Mouse (Mus musculus): ENCODE measurements around the gene Nrxn3. TPM values are rescaled to one million over a fixed set of nuclear protein-coding genes. Genes with fewer than 3 reads are reported as not detected.

The Nrxn3 gene
- polyA plus RNA-seq, 1 experiment from 2014 or later, result 79.7 TPM

DNA sequence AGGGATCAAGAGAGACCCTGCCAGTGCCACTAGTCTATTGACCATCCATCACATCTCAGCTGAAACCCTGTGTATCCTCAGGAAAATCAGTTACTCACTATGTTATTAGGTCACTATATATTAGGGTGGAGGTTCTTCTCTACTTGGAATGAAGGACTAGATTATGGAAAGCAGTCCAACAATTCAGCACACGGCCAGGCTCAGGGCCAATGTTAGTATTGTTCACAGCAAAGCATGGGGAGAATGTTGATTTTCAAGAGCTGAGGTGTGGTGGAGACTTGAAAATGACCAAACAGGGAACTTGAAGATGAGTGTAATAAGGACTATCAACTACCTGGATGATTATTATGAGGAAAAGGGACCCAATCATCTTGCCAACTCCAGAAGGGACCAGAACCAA, 1209.7 kb downstream of the Nrxn3 start:
- Histone ChIP-seq H3K4me1 (no peaks in the 10 kb centered on the region), H3K4me3 (no peak overlapping the region), H3K9me3 (replicated peaks) (no peaks in the 10 kb centered on the region), H3K27me3 (no peaks in the 10 kb centered on the region), H3K4me2 (no peak overlapping the region), H3K27ac (no peak overlapping the region), H3K36me3 (ENCODE audit: poor library complexity, severe bottlenecking) (no peaks in the 10 kb centered on the region), H3K9ac (no peak overlapping the region)
- WGBS, result 86% methylated on average over 1 of the region's 1 CpGs
- ATAC-seq, result no peak

DNA sequence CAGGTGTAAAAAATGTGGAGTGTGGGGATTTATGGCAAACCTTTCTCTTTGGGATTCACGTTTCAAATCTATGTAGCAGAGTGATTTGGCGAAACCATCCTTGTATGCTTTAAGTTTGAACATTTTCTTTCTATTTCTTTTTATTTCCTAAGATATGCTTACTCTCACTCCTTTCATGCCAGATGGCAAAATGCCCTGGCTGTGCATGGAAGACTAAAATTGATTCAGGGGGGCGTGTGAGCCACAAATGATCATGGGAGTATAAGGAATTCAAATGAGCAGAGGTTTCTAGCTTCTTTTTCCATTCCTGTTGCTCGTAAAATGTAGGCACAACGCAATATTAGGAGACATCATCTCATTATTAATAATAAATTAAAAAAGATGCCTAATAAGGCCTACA, 1211.0 kb downstream of the Nrxn3 start:
- no peak overlapping the region for H3K9ac ChIP-seq
- no peak overlapping the region for H3K4me2 ChIP-seq
- no peaks in the 10 kb centered on the region for H3K27me3 ChIP-seq
- no peak overlapping the region for H3K27ac ChIP-seq
- ATAC-seq, result no peak
- no peaks in the 10 kb centered on the region for H3K9me3 ChIP-seq (replicated peaks)
- H3K36me3 ChIP-seq (ENCODE audit: poor library complexity, severe bottlenecking), result no peaks in the 10 kb centered on the region
- no peak overlapping the region for H3K4me3 ChIP-seq
- no peaks in the 10 kb centered on the region for H3K4me1 ChIP-seq
- 85% methylated on average over 5 of the region's 5 CpGs for WGBS

DNA sequence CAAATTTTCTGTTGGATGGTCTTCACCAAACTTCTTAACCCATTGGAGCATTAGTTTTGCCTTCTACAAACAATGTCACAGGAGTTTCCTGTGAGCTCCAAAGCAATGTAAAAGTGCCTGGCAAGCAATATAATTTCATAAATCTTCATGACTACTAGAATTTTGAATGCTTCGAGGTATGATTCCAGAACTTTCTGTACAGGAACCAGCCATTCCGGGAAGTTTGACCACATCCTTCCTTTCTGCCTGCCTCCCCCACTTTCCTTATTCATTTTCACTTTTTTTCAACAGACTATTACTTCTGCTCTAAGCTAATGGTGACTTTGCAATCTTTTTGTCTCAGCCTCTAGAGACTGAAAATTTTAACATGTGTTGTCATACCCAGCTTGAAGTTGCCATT, 1218.1 kb downstream of the Nrxn3 start:
- no peaks in the 10 kb centered on the region for H3K36me3 ChIP-seq (ENCODE audit: poor library complexity, severe bottlenecking)

DNA sequence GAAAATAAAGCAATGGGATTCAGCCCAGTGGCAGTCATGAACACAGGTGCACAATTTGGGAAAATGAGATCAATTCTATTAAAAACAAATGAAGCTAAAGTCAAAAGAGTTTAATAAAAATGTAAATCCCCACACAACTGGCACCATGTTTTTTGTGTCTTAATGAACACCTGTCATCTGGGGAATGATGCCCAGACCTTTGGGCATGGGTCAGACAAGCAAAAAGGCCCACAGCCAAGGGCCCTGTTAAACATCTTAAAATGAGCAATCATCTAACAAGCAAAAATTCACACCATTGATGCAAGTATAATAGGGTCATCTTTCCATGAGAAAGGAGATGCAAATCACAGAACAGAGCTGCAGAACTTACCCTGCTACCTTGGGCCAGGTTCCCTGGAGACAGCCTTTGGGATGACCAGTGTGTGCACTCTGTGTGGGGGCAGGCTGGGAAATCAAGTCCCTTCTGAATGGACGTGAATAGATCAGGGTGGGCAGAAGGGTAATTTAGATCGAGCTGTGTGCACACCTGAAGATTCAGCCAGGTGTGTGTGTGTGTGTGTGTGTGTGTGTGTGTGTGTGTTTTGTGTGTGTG, 1223.3 kb downstream of the Nrxn3 start:
- Histone ChIP-seq H3K4me1 (no peaks in the 10 kb centered on the region), H3K27me3 (no peaks in the 10 kb centered on the region), H3K36me3 (ENCODE audit: poor library complexity, severe bottlenecking) (no peaks in the 10 kb centered on the region), H3K9ac (no peak overlapping the region), H3K4me2 (no peak overlapping the region), H3K9me3 (replicated peaks) (no peaks in the 10 kb centered on the region), H3K27ac (no peak overlapping the region), H3K4me3 (no peak overlapping the region)
- ATAC-seq, result no peak
- 67% methylated on average over 2 of the region's 2 CpGs for WGBS

More for the DNA sequence above, 1218.1 kb downstream of the Nrxn3 start:
- H3K4me1 ChIP-seq, result no peaks in the 10 kb centered on the region
- no peak overlapping the region for H3K4me3 ChIP-seq
- no peak overlapping the region for H3K4me2 ChIP-seq
- H3K27ac ChIP-seq, result no peak overlapping the region
- ATAC-seq, result no peak
- H3K9ac ChIP-seq, result no peak overlapping the region
- no peaks in the 10 kb centered on the region for H3K27me3 ChIP-seq
- H3K9me3 ChIP-seq (replicated peaks), result no peaks in the 10 kb centered on the region
- 96% methylated on average over 2 of the region's 2 CpGs for WGBS

DNA sequence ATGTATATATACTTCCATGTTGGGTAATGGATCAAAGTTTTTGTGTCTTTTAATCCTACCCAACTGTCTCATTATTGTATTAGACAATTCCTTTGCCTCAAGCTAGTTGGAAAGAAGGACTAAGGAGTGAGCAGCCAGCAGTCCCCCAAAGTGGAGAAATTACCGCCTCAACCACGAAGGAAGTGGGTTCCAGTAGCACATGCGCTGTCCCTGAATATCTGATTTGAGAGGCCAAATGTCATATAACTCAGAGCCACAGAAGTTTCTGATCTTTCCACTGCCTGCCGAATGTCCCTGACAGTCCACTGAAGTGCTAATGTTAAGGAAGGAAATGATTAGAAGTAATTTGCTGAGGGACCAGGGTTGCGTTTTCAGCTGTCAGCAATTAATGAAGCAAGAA, 1223.8 kb downstream of the Nrxn3 start:
- H3K4me1 ChIP-seq, result no peaks in the 10 kb centered on the region

DNA sequence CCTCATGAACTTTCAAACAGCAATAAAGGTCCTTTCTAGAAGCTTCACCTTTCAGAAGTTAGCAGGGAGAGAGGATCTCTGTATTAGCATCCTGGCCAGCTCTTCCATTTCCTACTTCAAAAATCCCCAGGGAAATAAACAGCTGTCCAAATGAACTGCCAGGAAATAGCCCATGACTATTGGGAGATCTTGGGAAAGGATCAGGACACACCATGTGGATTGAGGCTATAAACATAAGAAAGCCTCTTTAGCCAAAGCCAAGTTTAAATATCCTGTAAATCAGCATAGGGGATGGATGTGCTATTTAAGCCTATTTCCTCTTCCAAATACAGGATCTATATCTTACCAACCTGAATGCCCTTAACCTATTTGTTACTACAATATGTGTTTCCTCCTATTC, 1230.6 kb downstream of the Nrxn3 start:
- Histone ChIP-seq H3K4me1 (0 out of 2 replicates have a peak, but pooled peaks cover 3% of the 10 kb centered on the region), H3K9me3 (replicated peaks) (no peaks in the 10 kb centered on the region), H3K9ac (no peak overlapping the region), H3K4me2 (no peak overlapping the region), H3K4me3 (no peak overlapping the region), H3K27ac (no peak overlapping the region), H3K36me3 (ENCODE audit: poor library complexity, severe bottlenecking) (no peaks in the 10 kb centered on the region), H3K27me3 (no peaks in the 10 kb centered on the region)
- ATAC-seq, result no peak

More for the DNA sequence above, 1223.8 kb downstream of the Nrxn3 start:
- Histone ChIP-seq H3K36me3 (ENCODE audit: poor library complexity, severe bottlenecking) (no peaks in the 10 kb centered on the region), H3K27ac (no peak overlapping the region), H3K4me2 (no peak overlapping the region), H3K4me3 (no peak overlapping the region), H3K27me3 (no peaks in the 10 kb centered on the region), H3K9ac (no peak overlapping the region), H3K9me3 (replicated peaks) (no peaks in the 10 kb centered on the region)
- no peak for ATAC-seq
- WGBS, result 68% methylated on average over 5 of the region's 5 CpGs

DNA sequence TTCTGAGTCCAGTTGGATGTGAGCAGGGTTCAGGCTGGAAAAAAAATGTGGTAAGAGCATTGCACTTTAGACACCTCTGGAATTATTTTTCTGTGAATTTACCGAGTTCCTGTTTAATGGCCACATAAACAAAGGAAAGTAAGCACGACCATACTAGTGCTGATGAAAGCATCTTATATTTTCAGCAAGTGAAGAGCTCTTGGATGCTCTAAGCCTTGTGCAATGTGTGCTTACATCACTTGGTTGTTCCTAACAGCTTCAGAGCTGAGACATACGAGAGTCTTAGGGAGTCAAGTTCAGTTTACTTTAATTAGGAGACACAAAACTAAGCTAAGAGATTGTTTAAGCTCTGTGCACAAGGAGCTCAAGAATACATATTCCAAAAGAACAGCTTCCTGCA, 1231.0 kb downstream of the Nrxn3 start:
- Histone ChIP-seq H3K9ac (no peak overlapping the region), H3K9me3 (replicated peaks) (no peaks in the 10 kb centered on the region), H3K4me3 (no peak overlapping the region), H3K4me2 (no peak overlapping the region), H3K36me3 (ENCODE audit: poor library complexity, severe bottlenecking) (no peaks in the 10 kb centered on the region), H3K4me1 (0 out of 2 replicates have a peak, but pooled peaks cover 3% of the 10 kb centered on the region), H3K27me3 (no peaks in the 10 kb centered on the region), H3K27ac (no peak overlapping the region)
- 78% methylated on average over 3 of the region's 3 CpGs for WGBS
- ATAC-seq, result no peak

DNA sequence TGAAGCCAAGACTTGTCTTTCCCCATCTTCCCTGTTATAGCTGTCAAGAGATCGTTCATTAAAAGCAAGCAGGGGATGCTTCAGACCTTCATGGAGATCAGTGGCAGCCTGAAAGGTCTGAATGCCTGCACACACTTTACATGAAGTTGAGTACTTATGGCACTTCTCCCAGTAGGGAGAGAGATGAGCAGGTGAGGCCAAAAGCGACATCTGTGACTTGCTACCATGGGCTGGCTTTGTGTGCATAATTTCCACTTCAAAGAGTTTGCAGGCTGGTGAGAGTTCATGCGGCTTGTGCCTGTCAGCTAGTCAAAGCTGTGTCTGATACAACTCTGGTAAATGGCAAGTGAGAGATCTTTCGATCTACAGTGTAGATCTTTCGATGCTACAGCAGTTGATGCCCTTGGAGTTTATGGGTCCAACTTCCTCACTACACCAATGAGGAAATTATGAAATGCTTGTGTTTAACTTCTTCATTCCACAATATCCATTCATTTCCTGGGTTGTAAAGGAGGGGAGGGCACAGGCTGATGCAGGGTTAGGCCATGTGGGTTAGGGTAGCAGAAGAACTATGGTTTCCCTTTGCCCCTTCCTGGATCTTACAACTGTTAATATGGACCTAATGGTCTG, 1231.9 kb downstream of the Nrxn3 start:
- no peaks in the 10 kb centered on the region for H3K9me3 ChIP-seq (replicated peaks)
- H3K4me1 ChIP-seq, result 0 out of 2 replicates have a peak, but pooled peaks cover 3% of the 10 kb centered on the region
- WGBS, result 70% methylated on average over 5 of the region's 5 CpGs
- no peaks in the 10 kb centered on the region for H3K27me3 ChIP-seq
- no peaks in the 10 kb centered on the region for H3K36me3 ChIP-seq (ENCODE audit: poor library complexity, severe bottlenecking)
- H3K27ac ChIP-seq, result no peak overlapping the region
- no peak overlapping the region for H3K4me3 ChIP-seq
- H3K9ac ChIP-seq, result no peak overlapping the region
- H3K4me2 ChIP-seq, result no peak overlapping the region
- ATAC-seq, result no peak

DNA sequence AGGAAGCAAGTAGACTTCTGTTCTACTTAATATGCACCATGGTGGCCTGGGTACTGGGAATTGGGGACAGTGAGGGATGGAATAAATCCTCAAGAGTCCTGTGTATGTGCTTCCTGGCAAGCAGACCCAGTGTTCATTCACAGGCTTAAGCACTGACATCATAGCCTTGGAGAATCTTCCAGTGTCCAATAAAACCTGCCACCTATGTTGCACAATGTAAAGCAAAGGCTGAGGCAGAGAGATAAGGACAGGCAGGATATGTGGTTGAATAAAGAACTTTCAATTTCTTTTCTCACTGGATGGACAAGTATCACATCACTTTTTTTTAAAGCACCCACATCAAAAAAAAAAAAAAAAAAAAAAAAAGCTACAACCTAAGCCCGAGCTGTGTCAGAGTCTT, 1240.4 kb downstream of the Nrxn3 start:
- Histone ChIP-seq H3K4me3 (no peak overlapping the region), H3K9me3 (replicated peaks) (no peaks in the 10 kb centered on the region), H3K4me1 (no peaks in the 10 kb centered on the region), H3K27me3 (no peaks in the 10 kb centered on the region), H3K9ac (no peak overlapping the region), H3K4me2 (no peak overlapping the region), H3K36me3 (ENCODE audit: poor library complexity, severe bottlenecking) (no peaks in the 10 kb centered on the region), H3K27ac (no peak overlapping the region)
- ATAC-seq, result no peak
- WGBS, result 55% methylated on average over 1 of the region's 1 CpGs

DNA sequence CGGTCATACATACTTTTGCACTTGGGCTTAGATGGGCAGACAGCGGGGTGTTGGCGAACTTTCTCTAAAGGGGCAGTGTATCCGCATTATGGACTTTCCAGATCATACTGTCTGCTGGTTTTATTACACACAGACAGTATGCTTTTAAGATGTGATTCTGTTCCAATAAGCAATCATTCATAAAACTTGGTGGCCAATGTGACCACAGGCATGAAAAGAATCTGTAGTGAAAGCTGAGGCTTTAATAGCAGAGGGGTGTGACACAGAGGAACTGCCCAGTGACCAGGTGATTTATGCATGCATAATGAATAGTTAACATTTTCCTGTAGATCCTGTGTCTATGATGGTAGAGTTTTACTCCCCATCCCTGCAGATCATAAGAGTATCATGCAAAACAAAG, 1254.0 kb downstream of the Nrxn3 start:
- no peak overlapping the region for H3K27ac ChIP-seq
- 0 out of 2 replicates have a peak, but pooled peaks cover 3% of the 10 kb centered on the region for H3K36me3 ChIP-seq (ENCODE audit: poor library complexity, severe bottlenecking)
- no peak overlapping the region for H3K4me2 ChIP-seq
- no peak overlapping the region for H3K9ac ChIP-seq
- no peak overlapping the region for H3K4me3 ChIP-seq
- ATAC-seq, result no peak
- no peaks in the 10 kb centered on the region for H3K27me3 ChIP-seq
- H3K9me3 ChIP-seq (replicated peaks), result no peaks in the 10 kb centered on the region
- WGBS, result 97% methylated on average over 4 of the region's 4 CpGs
- no peaks in the 10 kb centered on the region for H3K4me1 ChIP-seq

DNA sequence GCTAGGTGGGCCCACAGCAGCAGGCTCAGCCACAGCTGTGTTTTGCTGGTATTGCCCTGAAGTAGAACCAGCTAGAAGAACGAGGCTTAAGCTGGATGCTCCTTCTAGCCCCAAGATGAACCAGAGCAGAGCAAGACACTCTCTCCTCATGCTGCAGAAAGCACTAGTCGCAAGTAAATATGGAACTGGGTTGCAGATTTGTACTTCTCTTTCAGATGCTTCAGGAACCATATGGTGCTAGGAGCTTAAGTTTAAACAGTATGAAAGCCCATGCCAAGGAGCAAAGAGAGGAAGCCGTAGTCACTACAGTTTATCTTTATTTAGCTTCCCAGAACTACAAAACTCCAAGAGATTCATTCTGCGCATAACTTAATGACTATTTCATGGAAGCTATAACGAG, 1254.8 kb downstream of the Nrxn3 start:
- Histone ChIP-seq H3K9ac (no peak overlapping the region), H3K27ac (no peak overlapping the region), H3K9me3 (replicated peaks) (no peaks in the 10 kb centered on the region), H3K27me3 (no peaks in the 10 kb centered on the region), H3K4me3 (no peak overlapping the region), H3K36me3 (ENCODE audit: poor library complexity, severe bottlenecking) (0 out of 2 replicates have a peak, but pooled peaks cover 3% of the 10 kb centered on the region), H3K4me1 (peaks cover 3% of the 10 kb centered on the region), H3K4me2 (no peak overlapping the region)
- ATAC-seq, result 0 out of 2 replicates have a peak, but pooled peaks have one; percentile 19
- WGBS, result 78% methylated on average over 5 of the region's 5 CpGs

DNA sequence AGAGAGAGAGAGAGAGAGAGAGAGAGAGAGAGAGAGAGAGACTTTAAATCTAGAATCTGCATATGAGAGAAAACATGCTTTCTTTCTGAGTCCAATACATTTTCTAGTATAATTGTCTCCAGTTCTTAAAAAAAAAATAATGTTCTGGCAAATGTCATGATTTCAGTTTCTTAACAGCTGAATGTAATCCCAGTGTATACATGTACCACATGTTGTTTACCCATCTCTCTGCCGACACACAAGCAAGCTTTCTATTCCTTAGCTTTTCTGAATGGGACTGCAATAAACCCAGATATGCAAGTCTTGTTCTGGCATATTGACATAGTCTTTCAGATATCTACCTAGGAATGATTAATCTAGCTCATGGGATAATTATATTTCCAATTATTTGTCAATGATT, 1256.5 kb downstream of the Nrxn3 start:
- peaks cover 5% of the 10 kb centered on the region for H3K4me1 ChIP-seq
- no peak overlapping the region for H3K9ac ChIP-seq
- no peak for ATAC-seq
- H3K27me3 ChIP-seq, result no peaks in the 10 kb centered on the region
- 94% methylated on average over 1 of the region's 1 CpGs for WGBS
- no peaks in the 10 kb centered on the region for H3K9me3 ChIP-seq (replicated peaks)
- H3K4me3 ChIP-seq, result no peak overlapping the region
- 0 out of 2 replicates have a peak, but pooled peaks cover 3% of the 10 kb centered on the region for H3K36me3 ChIP-seq (ENCODE audit: poor library complexity, severe bottlenecking)
- H3K27ac ChIP-seq, result no peak overlapping the region
- H3K4me2 ChIP-seq, result no peak overlapping the region

DNA sequence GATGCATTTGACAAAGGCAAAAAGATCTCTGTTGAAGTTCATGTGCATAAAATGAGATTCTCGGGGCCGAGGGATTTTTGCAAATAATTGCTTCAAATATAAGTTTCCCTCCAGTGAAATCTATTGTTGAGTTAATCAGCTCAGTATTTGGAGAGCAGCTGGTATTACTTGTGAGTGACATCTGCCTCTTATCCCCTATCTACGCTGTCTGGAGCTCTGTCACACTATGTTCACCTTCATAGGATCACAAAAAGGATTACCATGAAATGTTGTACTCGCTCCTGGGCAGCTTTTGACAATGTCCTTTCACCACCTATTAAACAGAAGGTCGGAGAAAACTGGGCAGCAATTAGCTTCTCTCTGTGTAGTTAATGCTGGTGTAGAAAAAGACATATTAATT, 1259.8 kb downstream of the Nrxn3 start:
- no peaks in the 10 kb centered on the region for H3K9me3 ChIP-seq (replicated peaks)
- no peak overlapping the region for H3K27ac ChIP-seq
- no peak overlapping the region for H3K4me2 ChIP-seq
- no peak overlapping the region for H3K4me3 ChIP-seq
- H3K36me3 ChIP-seq (ENCODE audit: poor library complexity, severe bottlenecking), result no peaks in the 10 kb centered on the region
- no peaks in the 10 kb centered on the region for H3K27me3 ChIP-seq
- WGBS, result 18% methylated on average over 5 of the region's 5 CpGs
- peaks cover 11% of the 10 kb centered on the region for H3K4me1 ChIP-seq
- H3K9ac ChIP-seq, result no peak overlapping the region
- no peak for ATAC-seq
